Mouse (Mus musculus) testis, adult 2 months (tissue): ENCODE results near the gene Khdc1b.

Source experiments
- CTCF ChIP-seq: fragments of 200-500 bp; IDR thresholded peaks from 2 replicates; pipeline ENCODE4 v1.5.1; 2012; ENCODE audit warnings: low read depth, mild to moderate bottlenecking, inconsistent platforms, low read length, moderate library complexity; ENCODE audit not compliant: control insufficient read depth, insufficient read depth, insufficient replicate concordance
- POLR2A ChIP-seq: fragments of 200-500 bp; IDR thresholded peaks from 2 replicates; pipeline ENCODE4 v1.6.1; 2012; ENCODE audit warnings: low read depth, mild to moderate bottlenecking, inconsistent platforms, low read length, moderate library complexity; ENCODE audit not compliant: control insufficient read depth

- TF ChIP-seq POLR2A (no peak), CTCF (no peak)
Observed at GRCm38 (mm10) chr1:21344253-21344652, 39.1 kb upstream of the Khdc1b start.
